Mouse (Mus musculus): ENCODE measurements around the gene Anxa1.

The Anxa1 gene

DNA sequence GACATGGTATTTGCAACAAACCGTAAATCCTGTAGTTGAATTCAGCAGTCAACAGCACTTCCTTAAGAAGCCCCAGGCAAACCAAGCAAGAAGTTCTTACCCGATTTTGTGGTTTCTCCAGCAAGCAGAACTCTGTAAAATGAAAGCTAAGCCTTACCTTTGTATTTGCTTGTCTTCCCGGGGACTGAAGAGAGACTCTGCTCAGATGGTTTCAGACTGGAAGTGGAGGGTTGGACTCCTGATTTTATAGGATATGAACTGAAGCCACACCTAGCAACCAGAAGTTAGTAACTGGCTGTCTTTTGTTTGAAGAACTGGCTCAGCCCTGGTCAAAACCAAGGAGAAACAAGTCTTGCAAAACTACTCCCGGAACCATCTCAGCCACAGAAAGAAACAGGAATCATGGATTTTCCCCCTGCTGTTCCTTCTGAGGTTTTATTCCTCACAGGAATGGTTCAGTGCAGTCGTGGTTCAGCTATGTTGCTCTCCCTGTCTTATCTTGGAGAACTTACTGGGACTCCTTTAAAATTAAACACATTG, at the start of gene Anxa1:
Gene Anxa1 (minus strand): TSS at position 490 of the 540 bp plus-strand sequence.
- DNase-seq = no peak

DNA sequence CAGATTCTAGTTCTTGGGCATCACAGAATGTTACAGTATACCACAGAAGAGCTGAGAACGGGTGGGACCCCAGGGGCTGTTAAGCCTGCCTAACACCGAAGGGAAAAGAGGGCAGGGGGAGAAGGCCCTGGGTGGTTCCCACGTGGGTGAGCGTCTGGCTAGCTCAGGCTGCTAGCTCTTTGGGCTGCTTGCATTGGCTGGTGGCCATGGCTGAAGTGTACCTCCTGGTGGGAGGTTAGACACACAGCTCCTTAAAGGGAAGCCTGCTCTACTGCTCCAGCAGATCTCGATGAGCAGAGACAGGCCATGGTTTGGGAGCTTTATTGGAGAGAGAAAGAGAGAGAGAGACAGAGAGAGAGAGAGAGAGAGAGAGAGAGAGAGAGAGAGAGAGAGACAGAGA, 46.3 kb upstream of the Anxa1 start:
- DNase-seq = peak; percentile 47 to 58

DNA sequence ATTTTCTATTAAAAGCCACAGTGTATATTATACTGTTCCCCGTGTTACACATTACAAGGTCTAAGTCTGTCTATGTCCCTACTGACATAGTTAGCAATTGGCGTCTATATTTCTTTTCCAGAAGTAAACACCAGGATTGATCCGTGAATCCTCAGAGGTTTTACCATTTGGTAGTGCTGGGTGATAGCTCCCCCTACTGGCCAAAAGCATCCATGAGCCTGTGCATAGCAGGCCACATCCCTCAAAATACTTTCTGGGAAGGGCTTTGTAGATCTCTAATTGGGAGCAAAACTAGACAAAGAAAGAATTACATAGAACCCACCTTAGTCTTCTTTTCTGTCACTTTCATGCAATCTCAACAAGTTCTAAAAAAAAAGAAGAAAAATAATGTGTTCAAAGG, 43.8 kb upstream of the Anxa1 start:
- DNase-seq = peak; percentile 77 to 85

DNA sequence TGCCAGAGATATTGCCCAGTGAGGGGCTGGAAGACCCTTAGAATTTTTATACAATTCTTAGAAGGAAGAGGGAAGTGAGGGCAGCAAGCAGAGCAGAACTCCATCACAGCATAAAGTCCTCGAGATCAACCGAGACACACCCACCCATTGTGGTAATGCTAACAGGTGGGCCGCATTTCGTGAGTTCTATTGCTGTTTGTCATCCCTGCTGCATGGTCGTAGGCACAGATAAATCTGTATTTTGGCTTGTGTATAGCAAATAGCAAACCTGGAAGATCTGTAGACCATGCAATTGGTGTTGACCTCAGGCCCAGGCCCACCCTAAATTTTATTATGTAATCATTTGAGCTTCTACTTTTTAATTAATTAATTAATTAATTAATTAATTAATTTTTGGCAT, 43.2 kb upstream of the Anxa1 start:
- no peak for DNase-seq

DNA sequence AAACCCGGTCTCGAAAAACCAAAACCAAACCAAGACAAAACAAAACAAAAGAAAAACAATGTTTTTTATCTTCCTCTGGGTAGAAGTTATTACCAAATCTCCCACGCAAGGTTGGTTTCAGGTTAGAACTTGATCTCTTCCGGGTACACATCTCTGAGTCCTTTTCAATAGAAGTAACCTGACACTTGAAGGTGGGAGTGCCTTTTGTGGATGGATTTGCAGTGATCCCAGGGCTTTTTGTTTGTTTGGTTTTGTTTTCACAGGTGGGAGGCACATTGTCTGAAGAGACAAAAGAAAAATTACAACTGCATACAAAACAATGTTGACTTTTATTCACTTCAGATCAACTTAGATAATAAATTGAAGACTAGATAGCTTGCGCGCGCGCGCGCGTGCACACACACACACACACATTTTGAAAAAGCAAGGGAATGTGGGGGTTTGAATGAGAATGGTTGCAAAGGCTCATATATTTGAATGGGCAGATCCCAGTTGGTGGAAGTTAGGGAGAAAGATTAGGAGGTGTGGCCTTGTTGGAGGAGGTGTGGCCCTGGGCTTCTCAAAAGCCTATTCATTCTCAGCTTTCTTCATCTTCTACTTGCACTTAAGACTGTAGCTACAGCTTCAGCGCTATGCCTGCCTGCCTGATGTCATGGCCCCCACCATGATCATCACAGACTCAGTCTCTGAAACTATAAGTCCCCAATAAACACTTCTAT, 35.9 kb upstream of the Anxa1 start:
- DNase-seq = no peak

DNA sequence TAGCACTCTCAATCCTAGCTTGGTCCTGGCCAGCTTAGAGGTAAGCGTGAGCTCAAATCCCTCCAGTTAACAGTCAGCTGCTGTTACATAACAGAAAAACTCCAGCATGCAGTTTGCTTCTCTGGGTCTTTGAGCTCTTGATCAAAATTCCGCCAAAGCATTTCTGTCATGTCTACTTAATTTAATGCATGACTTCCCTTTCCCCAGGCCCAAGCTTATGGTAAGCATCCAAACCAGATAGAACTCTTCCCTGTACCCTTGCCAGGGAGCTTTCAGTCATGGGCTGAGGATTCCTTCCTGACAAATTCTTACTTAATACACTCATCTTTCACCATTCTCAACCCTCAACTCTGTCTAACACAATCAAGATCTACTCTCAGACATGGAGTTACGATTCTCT, 20.5 kb upstream of the Anxa1 start:
- peak; percentile 5 to 13 for DNase-seq

DNA sequence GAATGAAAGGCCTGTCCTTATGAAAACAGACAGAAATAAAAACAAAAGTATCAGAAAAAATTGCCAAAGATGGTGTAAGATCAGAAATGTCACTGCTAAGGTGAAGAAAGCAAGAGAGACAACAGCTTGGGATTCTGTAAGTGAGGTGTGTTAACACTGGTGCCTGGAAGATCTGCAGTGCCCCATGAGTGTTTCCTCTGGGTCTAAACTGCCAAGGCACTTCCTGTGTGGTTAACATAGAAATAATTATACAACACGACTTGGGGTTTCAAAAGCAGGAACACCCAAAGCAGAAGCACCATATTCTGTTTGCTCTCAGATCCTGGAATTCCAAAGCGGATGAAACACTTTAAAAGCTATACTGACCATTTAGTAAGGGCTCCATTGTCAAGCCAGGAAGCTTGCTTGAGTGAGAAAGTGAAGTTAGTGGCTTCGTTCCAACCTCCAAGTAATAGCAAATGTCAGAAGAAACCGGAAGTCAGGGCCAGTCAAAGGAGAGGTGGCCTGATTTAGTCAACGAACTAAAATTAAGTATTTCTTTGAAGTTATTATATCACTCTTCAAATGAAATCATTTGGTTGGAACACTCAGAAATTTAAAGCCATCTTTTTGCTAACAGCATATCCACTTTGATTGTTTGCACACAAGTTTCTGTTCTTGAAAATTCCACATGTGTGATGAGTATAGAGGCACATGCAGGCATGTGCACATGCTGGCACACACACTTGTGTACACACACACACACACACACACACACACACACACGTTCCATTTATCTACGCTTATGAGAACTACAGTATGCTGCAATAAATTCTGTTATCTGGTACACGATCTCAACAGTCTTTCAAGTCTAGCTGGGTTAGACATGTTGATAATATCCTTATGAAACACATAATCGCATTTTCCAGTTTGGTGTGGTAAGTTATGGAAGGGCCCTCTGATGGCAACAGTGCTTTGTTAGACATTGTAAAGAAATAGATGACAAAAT, 19.1 kb upstream of the Anxa1 start:
- no peak for DNase-seq

DNA sequence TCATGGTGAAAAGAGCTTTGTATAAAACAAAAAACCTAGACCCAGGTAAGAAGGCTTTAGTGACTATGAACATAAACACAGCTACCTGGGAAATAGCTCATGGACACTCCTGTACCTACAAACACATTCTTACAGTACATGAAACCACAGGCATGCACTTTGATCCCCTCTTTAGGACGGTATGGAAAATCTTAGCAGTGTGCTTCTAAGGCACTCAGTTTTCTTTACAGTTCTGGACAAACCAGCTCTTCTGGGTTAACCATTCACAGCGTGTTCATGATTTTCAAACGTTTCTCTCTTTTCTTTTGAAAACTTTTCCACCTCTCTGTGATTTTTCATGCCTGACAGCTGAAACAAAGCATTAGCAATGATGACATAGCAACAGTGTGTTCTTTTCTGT, 15.7 kb upstream of the Anxa1 start:
- no peak for DNase-seq

DNA sequence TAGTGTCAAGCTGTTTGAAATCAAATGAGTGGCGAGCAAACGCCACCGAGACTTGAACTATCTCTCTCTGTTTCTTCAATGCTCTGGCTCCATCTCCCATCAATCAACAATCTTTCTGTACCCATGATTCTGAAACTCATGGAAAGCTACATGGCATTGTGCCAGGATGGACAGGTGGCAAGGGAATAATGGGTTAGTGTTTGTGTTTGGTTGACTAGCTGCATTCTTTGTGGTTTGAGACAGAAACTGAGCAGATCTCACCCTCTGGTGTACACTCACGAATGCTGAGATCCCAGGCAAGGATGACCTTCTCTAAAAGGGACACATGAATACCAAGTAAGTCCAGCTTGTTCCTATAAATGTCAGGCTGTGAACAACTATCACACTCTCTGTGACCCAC, 14.3 kb upstream of the Anxa1 start:
- peak; percentile 62 to 64 for DNase-seq

DNA sequence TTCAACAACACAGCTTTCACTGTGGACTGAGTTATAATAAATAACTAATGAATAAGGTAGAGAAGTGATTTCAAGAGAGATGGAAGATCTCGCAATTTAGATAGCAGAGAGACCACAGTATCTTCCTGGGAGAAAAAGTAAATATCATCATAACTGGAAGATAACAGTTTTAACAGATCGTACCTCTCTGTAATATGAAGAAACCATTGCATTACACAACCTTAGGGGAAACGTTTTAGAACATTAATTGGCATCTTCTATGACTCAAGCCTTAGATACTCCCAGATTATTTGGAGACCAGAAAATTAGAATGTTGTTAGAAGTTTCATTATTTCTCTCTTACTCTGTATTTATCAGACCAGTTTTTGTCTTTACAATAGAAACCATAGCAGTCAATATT, 13.0 kb upstream of the Anxa1 start:
- DNase-seq = no peak

DNA sequence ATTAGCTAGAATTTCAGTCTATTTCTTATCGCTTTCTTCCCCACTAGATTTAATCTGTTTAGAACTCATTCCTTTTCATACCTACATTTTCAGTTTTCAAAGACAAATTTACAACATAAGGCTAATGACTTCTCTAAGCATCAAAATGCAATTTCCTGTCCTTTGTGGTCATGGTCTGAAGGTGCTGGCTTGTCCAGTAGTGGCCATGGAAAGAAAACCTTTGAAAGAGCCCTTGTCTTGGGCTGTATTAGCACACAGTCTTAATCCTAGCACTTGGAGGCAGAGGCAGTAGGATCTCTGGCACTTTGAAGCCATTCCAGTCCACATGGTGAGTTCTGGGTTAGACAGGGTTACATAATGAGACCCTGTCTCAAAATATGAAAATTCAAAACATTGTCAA, 12.5 kb upstream of the Anxa1 start:
- no peak for DNase-seq

DNA sequence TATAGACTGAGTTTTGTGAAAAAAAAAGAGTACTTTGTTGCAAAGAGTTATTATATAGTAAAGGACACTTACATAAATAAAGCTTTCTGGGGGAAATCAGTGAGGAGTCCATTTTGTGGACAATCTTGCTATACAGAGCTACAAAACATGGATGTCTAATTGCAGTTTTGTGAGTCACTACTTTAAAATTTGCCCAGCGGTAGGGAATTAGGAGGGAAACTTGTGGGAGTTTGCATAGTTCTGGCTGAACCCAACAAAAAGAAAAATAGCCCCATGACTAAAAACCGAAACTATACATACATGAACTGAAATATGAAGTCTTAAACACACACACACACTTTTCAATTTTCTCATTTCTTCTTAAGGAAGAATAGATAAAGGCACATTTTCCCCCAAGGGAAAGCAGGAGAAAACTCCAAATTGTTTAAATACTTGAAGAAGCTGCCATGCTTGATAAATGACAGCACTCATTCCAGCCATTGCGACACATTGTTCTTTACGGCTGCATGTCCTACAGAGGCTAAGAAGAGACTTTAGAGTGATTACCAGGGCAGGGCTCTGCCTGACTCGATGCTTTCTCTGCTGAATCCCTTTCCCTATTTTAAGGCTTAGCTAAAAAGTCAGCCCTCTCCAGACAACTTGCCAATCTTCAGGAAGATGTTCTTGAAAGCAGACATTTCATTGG, 11.9 kb upstream of the Anxa1 start:
- DNase-seq = no peak

DNA sequence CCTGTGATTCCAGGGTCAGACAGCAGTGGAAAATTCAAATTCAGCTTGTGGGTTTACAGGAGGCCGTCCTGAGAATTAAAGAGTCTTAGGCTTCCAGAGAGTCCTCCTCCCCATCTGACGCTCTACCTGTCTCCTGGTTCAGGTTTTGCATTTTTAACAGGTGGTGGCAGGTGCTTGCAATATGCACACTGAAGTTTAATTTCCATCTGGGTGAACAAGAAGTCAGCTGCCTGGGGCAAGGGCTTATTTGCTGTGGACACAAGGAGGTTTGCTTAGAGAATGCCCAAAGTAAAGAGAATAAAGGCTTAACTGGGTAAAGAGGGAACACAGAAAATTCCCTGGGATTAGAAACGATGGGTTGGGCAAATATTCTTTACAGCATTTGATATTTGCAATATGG, 11.2 kb upstream of the Anxa1 start:
- peak; percentile 11 to 32 for DNase-seq

DNA sequence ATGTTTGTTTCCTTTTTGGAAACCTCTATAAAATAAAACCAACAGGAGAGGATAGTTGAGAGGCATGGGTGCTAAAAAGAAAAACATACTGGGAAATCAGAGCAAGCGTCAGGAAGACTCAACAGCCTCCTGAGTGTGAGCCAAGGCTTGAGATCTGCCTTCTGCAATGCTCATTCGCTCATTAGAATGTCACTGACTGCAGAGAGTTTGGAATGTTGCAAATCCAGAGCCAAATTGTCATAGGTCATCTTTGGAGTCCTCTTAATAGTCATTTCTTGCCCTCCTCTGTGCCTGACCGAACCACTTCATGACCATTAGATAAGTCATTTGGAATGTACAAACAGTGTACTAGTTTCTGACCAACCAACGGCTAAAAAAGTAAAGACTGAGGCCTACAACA, 8.4 kb upstream of the Anxa1 start:
- no peak for DNase-seq

DNA sequence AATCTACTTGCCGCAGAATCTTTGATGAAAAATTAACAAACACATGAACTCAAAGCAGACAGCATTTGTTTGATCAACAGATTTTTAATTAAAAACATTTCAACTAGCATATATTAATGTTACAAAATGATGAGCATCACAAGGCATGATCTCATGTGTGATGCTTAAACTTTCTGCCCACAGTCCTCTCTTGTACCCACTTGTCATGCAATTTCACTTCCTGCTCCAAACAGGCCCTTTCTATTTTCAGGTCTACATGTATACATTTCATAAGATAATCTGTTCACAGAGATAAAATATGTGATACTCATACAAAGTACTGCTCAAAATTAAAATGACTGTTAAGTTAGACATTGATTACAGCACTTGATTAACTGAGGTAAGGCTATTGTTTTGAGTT, 6.3 kb upstream of the Anxa1 start:
- no peak for DNase-seq

DNA sequence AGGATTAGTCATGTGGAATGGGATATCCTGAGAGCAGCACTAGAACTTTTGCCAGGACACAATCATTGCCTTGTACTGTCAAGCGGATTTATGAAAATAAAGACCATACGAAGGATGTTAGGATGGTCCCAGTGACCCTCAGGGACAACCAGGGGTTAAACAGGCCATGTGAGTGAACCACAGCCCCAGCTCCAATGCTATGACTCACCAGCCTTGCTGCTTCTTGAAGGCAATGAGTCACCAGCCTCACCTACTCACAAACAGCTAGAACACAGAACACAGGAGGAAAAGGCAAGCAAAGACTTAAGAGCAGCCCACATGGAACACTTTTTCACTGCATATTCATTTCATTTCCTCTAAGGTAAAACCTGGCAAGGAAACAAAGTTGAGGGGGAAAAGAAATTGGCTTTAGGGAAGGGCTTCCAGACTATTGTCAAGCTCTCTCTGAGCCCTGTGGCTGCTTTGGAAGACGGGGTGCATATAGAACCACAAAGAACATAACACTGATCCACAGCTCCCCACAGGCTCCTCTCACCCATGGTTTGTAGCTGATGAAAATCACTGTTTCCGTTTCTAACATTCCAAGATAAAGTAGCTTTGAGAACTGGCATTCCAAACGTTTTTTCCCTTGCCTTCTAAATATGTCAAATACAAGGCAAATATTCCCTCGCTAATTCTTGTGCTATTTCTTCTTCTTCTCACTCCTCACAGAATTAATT, 3.0 kb upstream of the Anxa1 start:
- DNase-seq = no peak

DNA sequence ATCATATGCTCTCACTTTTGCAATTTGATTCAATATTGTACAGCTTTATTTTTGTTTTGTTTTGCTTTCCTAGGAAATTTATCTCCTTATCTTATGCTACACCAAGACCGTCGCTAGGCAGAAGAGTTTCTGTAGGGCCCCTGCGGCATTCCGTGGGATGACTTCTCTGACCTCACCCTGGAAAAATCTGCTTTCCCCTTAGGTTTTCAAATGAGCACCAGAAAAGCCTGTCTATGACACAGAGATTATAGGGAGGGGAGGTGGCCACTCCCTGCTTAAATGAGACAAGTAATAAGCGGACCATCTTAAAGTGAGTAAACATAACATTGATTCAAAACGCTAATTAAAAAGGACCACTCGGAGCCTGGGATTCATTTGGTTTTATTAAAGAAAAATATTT, 1.0 kb downstream of the Anxa1 start:
- no peak for DNase-seq

DNA sequence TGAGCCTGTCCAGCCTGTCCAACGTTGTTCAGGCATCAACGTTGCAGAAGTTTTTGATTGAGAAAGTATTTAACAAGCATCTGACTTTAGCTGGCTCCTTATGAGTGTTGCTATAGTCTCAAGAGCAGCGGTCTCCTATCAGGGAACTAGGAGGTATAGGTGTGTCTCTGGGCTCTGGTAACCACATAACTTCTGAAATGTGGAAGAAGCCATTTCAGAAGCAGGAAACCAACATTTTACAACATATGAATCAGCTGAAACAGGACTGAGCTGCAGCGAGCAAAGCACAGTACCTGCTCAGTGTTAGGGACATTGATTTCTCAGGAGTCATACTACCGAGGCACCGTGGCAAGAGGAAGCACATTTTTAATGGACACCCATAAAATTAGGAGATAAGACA, 1.5 kb downstream of the Anxa1 start:
- DNase-seq = no peak

DNA sequence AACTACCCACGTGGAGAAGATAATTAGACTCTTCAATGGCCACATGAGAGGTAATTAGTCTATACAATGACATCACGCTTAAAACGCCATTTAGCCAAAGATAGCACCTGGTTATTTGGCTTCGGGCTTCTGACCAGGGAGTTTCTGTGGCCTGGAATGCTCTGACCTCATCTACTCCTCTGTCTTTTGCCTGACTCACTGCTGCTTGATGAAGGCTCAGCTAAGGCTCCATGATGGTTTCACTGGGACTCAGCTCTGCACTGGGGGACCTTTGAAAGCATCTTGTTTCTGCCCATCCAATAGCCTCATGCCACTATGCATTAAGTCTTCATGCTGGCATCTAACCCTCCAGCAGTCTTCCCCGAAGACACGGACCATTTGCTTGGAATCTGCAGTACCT, 2.5 kb downstream of the Anxa1 start:
- DNase-seq = no peak

DNA sequence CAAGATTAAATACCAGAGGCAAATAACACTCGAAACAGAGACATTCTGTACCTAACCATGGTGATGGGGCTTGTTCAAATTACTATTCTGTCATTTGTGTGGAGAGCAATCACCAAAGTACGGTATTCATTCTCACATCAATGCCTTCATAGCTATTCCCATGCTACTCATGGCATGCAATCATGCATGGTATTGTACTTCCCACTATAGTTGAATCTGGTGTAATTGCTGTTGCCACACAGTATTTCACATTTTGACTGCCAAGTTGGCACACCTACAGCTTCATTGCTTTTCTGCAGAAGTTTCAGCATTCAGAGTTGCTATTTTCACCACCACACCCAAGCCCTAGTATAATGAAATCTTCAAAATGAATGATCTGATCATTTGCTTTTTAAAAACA, 4.4 kb downstream of the Anxa1 start:
- no peak for DNase-seq

DNA sequence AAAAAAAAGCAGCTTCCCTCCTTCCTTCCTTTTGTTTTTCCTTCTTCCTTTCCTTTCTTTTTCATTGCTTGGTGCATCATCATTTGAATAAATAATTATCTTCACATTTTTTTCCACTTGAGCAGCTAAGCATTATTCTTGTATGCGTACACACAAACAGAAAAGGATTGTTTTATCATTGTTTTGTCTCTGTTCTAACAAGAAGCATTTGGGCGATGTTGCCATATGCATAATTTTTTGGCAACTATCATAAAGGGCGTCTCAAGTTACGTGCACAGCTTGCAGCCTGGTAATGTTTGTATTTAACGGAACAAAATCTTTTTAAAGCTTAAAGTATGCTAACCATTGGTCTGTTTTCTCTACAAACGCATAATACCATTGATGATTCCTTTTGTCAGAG, 5.1 kb downstream of the Anxa1 start:
- DNase-seq = no peak

DNA sequence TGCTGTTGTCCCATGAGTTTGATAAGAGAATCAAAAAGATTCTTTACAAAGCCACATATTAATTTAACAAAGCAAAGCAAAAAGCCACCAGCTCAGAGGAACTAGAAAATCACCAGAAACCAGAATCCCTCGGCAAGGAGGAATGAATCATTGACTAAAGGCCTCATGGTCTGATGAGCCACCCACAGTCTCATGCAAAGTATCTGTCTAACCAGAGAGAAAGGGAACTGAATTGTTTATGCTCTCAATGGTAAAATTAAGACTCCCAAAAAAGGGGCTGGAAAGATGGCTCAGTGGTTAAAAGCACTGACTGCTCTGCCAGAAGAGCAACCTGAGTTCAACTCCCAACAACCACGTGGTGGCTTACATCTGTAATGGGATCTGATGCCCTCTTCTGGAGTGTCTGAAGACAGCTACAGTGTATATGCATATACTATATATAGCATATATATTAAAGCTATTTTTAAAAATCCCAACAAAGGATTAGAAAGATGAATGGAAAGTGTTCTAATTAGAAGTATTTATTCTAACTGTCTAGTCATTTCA, 9.5 kb downstream of the Anxa1 start:
- DNase-seq = no peak

Measured in cerebellum, postnatal 10 days (tissue).